Mouse (Mus musculus): Measurements from ENCODE around the gene Akap13.
A peak's percentile ranks its signal among the peaks of the same experiment; 100 is the strongest.
"Not testable (repeated sequence)": the region's sequence is repeated elsewhere in the genome, so short reads cannot be mapped to it uniquely, and the experiment has no call there.

Akap13 gene

DNA sequence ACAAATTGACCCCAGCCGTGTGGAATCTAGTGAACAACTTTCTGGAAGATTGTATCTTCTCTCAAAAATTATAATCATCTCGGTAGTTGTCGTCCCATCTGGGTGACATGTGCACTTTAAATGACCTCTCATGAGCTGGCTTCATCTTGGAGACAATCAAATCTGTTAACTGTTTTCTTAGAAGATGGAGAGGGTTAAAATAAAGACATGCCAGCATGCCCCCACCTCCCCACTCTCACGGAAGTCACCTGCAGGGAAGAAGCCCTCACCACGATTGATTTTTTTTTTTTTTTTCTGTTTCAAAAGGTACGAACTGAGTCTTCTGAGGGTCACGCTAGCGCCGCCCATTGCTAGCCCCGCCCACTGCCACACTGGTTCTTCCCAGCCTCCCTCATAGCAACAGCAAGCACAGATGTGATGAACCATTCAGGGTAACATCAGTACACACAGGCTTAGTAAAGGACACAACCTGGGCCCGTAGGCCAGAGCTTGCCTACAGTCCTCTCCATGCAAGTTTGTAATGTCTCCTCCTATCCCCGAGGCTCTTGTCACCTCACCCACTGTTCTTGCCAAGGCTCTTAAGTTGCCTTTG is 298.0 kb downstream of the Akap13 start:
- no peak for DNase-seq (ENCODE audit: extremely low spot score, low read depth, low spot score)

DNA sequence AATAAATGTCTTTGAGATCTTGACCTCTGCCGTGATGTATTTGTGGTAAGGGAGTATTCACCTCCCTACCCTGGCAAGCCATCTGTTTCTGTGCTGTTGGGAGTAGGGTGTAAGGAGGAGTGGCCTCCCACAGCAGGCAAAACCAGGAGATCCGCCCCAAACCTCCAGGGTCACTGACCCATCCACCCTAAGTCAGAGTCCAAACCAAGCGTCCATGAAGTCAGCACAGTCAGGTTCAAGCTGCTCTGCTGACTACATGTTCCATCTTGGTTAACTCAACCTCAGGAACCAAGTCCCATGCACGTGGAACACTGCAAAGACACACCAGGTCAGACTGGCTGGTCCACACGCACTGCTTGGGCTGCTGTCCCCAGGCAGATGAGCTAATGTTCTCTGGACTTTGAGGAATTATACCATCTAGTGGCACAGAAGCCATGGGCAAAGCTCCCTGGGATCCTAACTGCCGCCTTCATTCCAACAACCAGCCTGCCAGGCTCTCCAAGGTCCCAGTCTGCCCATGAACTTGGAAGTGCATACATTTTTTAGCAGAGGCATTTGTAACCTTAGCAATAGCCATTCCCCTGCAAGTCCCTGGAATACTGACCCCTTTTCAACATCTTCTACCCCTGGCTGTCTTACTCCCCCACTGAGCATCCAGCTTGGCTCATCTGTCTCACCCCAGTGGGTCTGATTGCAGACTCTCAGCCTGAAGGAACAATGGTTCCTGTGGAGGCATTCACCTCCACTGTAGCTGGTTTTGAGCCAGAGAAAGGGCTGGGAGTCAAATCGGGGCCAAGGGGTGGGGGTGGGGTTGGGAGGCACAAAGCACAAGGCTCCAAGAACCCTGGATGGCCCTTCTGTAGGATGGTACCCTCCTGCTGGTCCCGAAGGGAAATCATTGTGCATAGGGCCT is 299.5 kb downstream of the Akap13 start:
- no peak for DNase-seq (ENCODE audit: extremely low spot score, low read depth, low spot score)

DNA sequence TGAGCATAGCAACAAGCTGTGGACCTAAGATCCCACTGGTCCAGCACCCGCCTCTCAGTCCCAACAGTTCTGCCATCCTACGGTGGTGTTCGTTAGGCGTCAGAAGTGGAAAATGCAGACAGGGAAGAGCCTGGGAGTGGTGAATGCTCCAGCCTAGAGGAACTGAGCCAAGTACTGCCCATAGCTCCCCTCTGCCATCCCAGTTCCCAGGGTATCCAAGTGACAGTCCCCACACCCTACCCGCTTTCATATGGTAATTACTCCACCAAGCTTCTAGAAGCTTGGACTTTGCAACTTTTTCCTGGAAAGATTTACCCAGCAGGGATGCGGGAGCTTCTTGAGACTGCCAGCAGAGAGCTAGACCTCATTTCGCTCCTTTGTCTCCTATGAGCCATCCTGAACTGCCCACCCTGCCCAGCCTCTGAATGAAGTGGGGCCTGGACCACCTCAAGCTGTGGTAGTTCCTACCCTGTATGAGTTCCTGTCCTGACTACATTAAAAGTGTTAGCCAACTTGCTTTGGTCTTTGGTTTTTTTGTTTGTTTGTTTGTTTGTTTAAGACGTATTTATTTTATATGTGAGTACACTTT is 300.6 kb downstream of the Akap13 start:
- no peak for DNase-seq (ENCODE audit: extremely low spot score, low read depth, low spot score)

DNA sequence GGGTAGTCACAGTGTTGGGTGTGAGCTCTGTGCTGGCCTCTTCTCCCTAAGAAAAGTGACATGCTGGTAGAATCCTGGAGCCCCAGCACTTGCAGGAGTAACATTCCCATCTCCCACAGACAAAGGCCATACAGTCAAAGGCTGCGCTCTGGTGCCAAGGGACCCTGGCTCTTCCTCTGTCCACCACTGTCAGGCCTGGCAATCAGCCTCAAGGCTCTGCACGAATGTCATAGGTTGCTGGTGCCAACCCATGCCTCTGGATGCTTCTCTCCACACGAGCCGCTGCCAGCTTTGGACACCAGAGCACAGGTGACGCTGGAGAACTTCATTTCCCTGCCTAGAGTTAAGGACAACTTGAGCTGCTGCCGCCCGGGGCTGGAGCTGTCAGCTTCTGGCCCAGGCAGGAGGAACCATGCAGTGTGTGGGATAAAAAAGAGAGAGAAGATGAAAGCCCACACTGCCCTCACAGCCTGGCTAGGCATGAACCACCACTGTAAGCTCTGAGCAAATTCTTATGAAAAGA is 304.7 kb downstream of the Akap13 start:
- no peak for DNase-seq (ENCODE audit: extremely low spot score, low read depth, low spot score)

DNA sequence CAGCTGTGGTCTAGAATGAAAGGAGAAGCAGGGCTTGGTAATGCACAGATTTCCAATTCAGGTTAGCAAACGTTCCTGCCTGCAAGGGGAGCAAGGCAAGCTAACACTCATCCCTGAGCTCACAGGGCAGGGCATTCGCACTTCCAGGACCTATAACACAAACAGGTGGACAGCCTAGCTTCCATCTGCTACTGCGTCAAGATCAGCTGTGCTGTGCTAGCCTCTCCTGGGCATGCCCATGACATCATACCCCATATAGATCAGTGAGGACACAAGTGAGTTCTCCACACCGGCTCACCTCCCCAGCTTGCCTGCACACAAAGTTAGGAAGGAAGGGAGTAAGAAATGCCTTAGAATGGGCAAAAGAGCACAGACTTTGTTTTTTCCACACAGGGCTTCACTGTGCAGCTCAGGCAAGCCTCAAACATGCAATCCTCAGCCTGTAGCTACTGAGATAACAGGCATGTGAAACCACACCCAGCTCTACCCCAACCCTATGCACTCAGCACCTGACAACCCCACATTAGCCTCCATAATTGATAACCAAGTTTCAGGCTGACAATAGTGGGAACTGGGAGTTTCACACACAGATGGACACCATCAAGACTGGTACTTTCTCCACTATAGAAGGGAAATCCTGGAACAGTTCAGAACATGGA is 305.5 kb downstream of the Akap13 start:
- not testable (repeated sequence) for DNase-seq (ENCODE audit: extremely low spot score, low read depth, low spot score)

DNA sequence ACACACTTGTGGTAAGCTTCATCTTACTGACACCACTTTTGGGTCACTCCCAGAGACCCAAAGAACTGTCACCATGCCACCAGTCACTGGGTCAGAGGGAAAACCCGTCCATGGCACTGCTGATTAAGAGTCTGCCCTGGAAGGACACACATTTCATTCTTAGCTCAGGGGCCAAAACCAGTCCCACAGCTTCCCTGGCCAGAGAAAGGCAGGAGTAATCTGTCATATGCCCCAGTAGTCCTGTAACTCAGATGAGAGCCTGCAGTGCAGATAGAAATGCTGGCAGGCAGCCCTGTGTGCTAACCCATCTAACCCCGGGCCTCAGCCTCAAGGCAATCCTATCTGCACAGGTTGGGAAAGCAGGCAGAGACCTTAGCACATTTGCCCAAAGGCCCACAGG is 306.9 kb downstream of the Akap13 start:
- not testable (repeated sequence) for DNase-seq (ENCODE audit: extremely low spot score, low read depth, low spot score)

DNA sequence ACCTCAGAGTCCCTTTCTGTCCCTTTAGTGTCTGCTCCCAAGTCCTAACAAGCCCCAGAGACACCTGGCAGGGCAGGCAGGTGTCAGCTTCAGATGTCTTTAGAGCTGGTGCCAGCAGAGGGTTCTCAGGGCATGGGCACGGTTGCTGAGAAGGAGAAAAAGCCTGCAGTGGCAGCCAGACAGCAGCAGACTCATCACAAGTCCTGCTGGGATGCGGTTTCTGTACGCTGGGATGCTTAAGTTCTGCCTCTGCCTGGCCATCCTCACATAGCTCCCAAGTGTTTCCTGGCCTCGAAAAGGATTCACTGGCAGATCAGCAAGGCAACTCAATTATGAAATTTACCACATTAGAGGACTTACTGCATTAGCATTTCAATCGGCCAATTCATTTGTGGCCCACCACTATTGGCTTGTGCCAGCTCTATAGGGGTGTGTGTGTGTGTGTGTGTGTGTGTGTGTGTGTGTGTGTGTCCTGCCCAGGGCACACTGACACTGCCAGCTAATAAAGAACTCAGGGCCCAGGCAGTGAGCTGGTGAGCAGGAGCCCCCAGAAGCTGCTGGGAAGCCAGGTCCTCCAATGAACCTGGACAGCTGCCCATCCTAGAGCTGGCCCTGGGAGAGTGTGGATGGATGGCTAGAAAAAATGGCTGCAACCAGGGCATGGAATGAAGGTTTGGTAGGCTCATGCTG is 311.9 kb downstream of the Akap13 start:
- DNase-seq (ENCODE audit: extremely low spot score, low read depth, low spot score) = not testable (repeated sequence)

DNA sequence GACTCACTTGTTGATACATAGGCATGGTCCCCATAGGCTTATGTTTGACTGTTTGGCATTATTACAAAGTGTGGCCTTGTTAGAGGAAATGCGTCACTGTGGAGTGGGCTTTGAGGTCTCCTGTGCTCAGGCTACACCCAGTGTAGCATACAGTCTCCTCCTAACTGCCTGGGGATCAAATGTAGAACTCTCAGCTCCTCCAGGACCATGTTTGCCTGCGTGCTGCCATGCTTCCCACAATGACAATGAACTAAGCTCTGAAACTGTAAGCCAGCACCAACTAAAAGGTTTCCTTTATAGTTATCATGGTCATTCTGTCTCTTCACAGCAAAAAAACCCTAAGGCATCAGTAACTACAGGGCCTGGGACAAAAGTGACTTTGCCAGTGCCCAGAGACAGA is 312.8 kb downstream of the Akap13 start:
- DNase-seq (ENCODE audit: extremely low spot score, low read depth, low spot score) = no peak

DNA sequence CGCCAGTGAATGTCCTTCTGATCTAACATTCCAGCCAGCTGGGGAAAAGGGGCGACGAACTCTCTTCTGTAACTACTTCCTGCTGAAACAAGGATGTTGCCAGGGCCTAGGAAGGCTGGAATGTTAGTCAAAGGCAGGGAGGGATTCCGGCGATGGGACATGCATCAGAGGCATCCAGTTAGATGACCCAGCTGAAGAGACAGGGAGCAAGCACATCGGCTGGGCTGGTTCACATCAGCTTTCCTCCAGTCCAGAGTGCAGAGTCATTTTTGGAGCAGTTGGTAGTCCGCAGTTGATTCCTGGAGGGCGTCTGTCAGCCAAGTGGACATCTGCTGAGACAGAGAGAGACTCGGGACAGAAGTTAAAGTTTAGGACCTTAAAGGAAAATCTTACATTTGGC is 314.6 kb downstream of the Akap13 start:
- no peak for DNase-seq (ENCODE audit: extremely low spot score, low read depth, low spot score)

DNA sequence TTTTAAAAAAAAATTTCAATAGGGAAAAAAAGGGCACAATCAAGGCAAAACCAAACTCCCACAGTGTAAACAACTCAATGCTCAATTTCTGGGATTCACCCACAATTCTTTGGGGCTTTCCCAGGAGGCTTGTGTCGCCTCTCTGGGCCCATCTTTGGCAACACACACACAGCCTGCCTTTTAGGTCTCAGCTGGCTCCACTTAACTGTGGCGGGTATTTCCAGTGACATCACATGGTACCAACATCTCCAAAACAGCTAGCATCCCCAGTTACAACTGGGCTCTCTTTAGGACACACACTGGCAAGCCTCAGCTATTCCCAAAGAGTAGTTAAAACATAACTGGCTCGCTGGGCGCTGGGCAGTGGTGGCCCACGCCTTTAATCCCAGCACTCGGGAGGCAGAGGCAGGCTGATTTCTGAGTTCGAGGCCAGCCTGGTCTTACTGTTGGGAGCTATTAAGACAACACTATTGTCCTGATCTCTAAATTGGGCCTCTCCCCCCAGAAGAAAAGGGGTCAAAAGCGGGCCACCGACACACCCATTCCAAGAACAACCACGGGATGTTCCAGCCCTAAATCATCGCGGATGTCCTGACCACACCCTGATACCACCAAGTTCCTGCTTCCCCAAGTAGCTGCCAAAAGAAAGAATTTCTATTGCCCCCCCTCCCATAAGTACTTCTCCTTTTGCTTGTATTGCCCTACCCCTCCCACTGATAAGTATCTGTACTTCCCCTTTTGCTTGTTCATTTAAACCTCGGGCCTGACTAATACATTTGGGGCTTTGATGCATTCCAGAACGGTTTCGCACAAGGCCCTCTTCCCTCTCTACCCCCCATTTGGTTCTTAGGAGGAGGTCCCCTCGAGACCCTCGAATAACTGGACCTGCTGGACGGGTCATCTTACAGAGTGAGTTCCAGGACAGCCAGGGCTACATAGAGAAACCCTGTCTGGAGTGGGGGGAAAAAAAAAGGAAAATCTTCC is 319.1 kb downstream of the Akap13 start:
- DNase-seq (ENCODE audit: extremely low spot score, low read depth, low spot score) = not testable (repeated sequence)

DNA sequence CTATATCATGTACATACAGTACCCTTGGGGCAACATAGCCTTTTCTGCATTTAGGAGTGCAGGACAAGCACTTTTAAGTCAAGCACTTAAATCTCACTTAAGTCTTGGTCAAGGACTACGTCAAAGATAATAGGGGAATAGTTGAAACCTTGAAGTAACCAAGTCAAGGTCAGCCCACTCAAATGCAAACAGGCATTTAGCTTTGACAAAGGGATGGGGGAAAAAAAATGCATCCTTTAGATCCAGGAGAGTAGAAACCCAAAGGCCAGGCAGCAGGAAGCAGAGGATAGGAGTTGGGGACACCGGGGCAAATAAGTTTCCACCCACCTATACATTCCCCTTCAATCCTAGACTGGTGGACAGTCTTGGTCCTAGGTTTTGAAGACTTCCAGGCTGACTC is 322.7 kb downstream of the Akap13 start:
- DNase-seq (ENCODE audit: extremely low spot score, low read depth, low spot score) = no peak

DNA sequence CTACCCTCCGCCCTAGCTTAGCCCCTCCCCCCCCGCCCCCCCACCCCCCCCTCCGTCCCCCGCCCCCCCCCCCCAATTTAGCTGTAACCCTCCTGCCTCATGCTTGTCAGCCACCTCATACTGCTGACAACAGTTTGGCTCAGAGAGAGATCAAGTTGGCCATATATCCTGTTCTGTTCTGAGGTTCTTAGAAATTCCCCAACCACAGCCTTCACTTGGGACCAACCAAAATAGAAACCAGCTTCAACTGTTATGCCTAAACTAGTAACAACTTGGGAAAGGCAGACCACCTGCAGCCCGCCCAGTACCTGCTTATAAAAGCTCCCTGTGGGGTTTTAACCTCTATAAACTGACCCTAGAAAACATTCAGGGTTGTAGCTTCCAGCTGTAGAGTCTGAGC is 325.5 kb downstream of the Akap13 start:
- no peak for DNase-seq (ENCODE audit: extremely low spot score, low read depth, low spot score)

DNA sequence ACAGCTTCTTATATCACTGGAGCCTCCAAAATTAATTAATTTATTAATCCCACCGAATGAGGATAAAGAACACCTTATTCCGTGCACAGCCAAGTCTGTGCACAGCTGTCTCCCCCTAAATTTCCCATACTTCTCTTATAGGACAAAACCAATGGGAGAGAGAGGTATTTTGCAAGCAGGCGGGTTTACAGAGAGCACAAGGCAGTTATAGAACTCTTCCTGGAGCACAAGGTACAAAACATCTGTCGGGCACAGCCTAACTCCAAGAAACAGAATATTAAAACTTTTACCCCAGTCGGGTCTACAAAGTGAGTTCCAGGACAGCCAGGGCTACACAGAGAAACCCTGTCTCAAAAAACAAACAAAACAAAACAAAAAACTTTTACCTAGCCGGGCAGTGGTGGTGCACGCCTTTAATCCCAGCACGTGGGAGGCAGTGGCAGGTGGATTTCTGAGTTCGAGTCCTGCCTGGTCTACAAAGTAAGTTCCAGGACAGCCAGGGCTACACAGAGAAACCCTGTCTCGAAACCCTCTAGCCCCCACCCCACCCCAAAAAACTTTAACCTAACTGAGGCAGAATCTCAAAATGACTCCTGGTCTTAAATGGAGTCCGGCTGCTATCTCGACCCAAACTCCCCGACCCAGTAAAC is 326.1 kb downstream of the Akap13 start:
- DNase-seq (ENCODE audit: extremely low spot score, low read depth, low spot score) = no peak

DNA sequence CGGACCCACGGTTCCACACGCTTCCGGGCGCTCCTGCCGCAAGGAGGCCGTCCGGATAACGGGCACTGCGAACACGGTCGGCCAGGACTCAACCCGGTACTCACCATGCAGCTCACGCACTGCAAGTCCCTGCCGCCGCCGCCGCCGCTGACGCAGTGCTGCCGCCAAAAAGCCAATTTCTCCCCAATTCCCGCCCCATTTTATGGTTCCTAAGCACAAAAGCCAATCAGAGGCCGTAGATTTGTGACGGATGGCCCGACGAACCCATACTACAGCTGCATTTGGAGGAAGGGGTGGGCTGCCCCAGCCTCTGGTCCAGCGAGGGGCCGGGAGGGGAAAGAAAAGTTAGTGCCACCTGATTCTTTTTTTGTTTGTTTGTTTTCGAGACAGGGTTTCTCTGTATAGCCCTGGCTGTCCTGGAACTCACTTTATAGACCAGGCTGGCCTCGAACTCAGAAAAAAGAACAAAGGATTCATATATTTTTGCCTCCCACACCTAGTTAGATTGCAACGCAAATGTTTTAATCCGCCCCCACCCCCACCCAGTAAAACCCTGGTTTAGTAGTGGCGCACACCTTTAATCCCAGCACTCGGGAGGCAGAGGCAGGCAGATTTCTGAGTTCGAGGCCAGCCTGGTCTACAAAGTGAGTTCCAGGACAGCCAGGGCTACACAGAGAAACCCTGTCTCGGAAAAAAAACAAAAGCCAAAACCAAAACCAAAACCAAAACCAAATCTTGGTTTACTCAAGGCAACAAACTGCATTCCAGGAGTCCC is 326.8 kb downstream of the Akap13 start:
- DNase-seq (ENCODE audit: extremely low spot score, low read depth, low spot score) = peak; percentile 76

DNA sequence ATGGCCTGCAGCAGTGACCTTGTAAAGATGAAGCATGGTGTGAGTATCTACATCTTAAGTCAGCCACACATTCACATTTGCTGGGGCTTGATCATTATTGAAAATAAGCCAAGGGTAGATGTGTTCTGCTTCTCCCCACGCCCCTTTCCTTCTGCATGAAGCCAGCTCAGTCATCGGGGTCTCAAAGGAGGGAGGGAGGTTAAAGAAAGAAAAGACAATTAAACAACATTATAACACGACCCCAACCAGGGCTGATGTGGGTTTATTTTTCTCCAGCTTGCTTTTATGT is 327.3 kb downstream of the Akap13 start:
- no peak for DNase-seq (ENCODE audit: extremely low spot score, low read depth, low spot score)

DNA sequence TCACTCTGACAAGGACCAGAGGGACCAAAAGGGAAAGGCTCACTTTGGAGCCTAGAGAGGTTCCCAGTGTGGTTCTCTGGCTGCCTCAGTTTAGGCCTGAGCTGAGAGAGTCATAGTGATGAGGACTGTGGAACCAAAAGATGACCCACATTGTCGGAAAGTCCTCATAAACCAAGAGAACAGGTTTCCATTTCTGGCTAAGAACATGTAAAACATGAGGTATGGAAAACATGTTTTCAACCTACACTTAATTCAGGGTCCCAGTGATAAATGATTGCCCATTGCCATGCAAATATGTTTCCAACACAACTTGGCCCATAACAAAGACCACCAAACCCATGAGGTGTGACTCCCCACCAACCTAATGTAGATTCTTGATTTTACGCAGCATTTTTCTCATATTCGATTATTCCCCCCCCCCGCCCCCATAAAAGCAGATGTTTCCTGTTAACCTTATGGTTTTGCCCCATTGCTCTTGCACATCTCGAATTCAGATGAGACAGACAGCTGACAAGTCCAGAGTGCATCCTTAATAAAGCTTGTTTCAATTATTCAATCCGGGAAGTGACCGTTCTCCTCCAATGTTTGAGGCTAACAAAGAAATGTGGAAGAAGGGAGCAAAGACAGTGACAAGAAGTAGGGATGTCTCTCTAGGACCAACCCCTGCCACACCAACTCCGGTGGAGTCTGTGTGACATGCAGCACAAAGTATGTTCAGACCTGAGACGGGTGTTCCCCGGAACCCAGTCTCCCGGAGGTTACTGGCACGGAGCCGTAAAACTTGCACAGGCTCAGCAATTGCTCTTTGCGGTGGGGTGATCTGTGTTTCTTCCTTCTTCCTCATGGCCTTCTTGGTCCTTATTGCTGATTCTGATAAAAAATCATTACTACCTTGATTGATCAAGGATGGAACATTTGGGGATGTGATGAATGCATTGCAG is 330.3 kb downstream of the Akap13 start:
- no peak for DNase-seq (ENCODE audit: extremely low spot score, low read depth, low spot score)

DNA sequence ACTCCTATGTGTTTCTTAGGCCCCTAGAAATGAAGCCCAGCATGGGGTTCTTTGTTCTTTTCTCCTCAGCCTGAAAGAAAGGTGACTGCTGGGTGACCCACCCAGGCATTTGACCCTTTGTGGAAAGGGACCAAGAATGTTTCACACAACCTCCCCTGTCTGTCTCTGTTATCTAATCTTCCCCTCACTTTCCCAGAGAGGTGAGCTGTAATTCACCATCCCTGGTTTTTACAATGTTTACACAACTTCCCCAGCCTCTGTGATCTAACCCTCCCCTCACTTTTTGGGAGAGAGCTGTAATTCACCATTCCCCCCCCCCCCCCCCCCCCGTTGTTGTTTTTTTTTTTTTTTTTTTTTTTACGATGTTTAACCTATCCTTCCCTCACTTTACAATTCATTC is 331.5 kb downstream of the Akap13 start:
- no peak for DNase-seq (ENCODE audit: extremely low spot score, low read depth, low spot score)
